Mouse (Mus musculus) neural tube, embryonic 12.5 days (tissue): Measurements from ENCODE around the gene Fam178b. TPM values are rescaled to one million over a fixed set of nuclear protein-coding genes. Genes with fewer than 3 reads are reported as not detected.

Source experiments
- ATAC-seq: fragments of 200-750 bp; cut with Nextera tagmentation; 2 replicates; pipeline ENCODE4 v1.8.0; 2017; ENCODE audit warnings: low read depth, mild to moderate bottlenecking, moderate TSS enrichment, moderate library complexity; ENCODE audit not compliant: low FRiP score
- H3K27ac ChIP-seq: fragments of 300-500 bp; sonication (generic); 2 replicates; pipeline ENCODE4 v1.5.1; 2016
- H3K27me3 ChIP-seq: fragments of 300-500 bp; sonication (generic); replicated peaks from 2 replicates; pipeline ENCODE4 v1.6.1; 2016; ENCODE audit warnings: mild to moderate bottlenecking
- H3K36me3 ChIP-seq: fragments of 300-500 bp; sonication (generic); 2 replicates; pipeline ENCODE4 v1.6.1; 2016; ENCODE audit warnings: mild to moderate bottlenecking
- H3K4me1 ChIP-seq: fragments of 300-500 bp; sonication (generic); 2 replicates; pipeline ENCODE4 v1.6.1; 2016
- H3K4me2 ChIP-seq: fragments of 300-500 bp; sonication (generic); replicated peaks from 2 replicates; pipeline ENCODE4 v1.6.1; 2016; ENCODE audit warnings: mild to moderate bottlenecking
- H3K4me3 ChIP-seq: fragments of 300-500 bp; sonication (generic); 2 replicates; pipeline ENCODE4 v1.5.1; 2016
- H3K9ac ChIP-seq: fragments of 300-500 bp; sonication (generic); 2 replicates; pipeline ENCODE4 v1.6.1; 2016; ENCODE audit warnings: mild to moderate bottlenecking
- H3K9me3 ChIP-seq: fragments of 300-500 bp; sonication (generic); 2 replicates; pipeline ENCODE4 v1.6.1; 2016; ENCODE audit warnings: mild to moderate bottlenecking
- WGBS: fragments of 180-500 bp; shearing (Covaris S2); methylation state at CpG from one replicate; pipeline ENCODE4 v1.1.7; 2016; 5-methylcytosine and 5-hydroxymethylcytosine counted together
- polyA plus RNA-seq: library from polyadenylated mRNA; unstranded; fragments of >200 nt; fragmentation: Nextera tagmentation; extraction: Ambion mirVana; gene quantifications from 2 replicates; pipeline ENCODE4 v1.2.1, GENCODE M21; 2016

Gene Fam178b
- polyA plus RNA-seq, 1 experiment from 2014 or later, result 0.48 TPM

- WGBS, result 61% methylated on average over 21 of the region's 21 CpGs
- Histone ChIP-seq H3K4me1 (peaks cover 44% of the 10 kb centered on the region), H3K27me3 (no peaks in the 10 kb centered on the region), H3K27ac (0 out of 2 replicates have a peak overlapping the region, but pooled peaks have one; percentile 98), H3K9ac (peak overlapping the region; percentile 98), H3K9me3 (no peaks in the 10 kb centered on the region), H3K4me3 (peak overlapping the region; percentile 91), H3K4me2 (peak overlapping the region; percentile 95), H3K36me3 (peaks cover 55% of the 10 kb centered on the region)
- ATAC-seq, result no peak
Observed at GRCm38 (mm10) chr1:36554633-36555399, 128.2 kb downstream of the Fam178b start.

GRCm38 (mm10) chr1:36552506-36552905, 130.5 kb downstream of the Fam178b start:
- H3K36me3 ChIP-seq, result peaks cover 72% of the 10 kb centered on the region
- no peak overlapping the region for H3K4me3 ChIP-seq
- H3K4me1 ChIP-seq, result peaks cover 52% of the 10 kb centered on the region
- WGBS, result 91% methylated on average over 16 of the region's 16 CpGs
- H3K4me2 ChIP-seq, result no peak overlapping the region
- no peak for ATAC-seq
- no peak overlapping the region for H3K9ac ChIP-seq
- no peaks in the 10 kb centered on the region for H3K27me3 ChIP-seq
- no peak overlapping the region for H3K27ac ChIP-seq
- no peaks in the 10 kb centered on the region for H3K9me3 ChIP-seq

DNA sequence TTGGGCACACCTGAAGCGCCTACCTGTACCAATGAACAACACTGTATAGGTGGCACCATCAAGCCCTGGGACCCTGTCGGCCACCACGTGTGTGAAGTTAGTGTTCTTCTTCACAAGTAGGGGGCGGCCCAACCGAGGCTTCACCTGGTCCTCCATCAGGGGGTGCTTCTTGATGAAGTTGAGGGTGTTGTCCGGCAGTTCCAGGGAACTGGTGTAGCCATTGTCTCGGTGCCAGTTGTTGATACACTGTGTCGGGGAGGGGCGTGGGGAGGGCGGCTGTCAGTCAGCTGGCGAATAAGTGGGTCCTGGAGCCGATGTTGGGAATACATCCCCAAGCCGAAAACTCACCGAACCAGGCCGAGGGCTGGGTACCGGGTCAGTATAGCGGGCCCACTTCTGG, 131.1 kb downstream of the Fam178b start:
- H3K9me3 ChIP-seq, result no peaks in the 10 kb centered on the region
- H3K9ac ChIP-seq, result no peak overlapping the region
- H3K27ac ChIP-seq, result no peak overlapping the region
- H3K27me3 ChIP-seq, result no peaks in the 10 kb centered on the region
- H3K4me2 ChIP-seq, result no peak overlapping the region
- peaks cover 55% of the 10 kb centered on the region for H3K4me1 ChIP-seq
- 91% methylated on average over 17 of the region's 17 CpGs for WGBS
- H3K36me3 ChIP-seq, result peaks cover 72% of the 10 kb centered on the region
- no peak overlapping the region for H3K4me3 ChIP-seq
- ATAC-seq, result no peak

GRCm38 (mm10) chr1:36550075-36550863, 132.7 kb downstream of the Fam178b start:
- H3K27me3 ChIP-seq, result no peaks in the 10 kb centered on the region
- no peak overlapping the region for H3K27ac ChIP-seq
- 80% methylated on average over 20 of the region's 20 CpGs for WGBS
- peaks cover 53% of the 10 kb centered on the region for H3K4me1 ChIP-seq
- no peak overlapping the region for H3K4me2 ChIP-seq
- H3K36me3 ChIP-seq, result peaks cover 71% of the 10 kb centered on the region
- no peak overlapping the region for H3K4me3 ChIP-seq
- H3K9me3 ChIP-seq, result no peaks in the 10 kb centered on the region
- no peak overlapping the region for H3K9ac ChIP-seq
- no peak for ATAC-seq

DNA sequence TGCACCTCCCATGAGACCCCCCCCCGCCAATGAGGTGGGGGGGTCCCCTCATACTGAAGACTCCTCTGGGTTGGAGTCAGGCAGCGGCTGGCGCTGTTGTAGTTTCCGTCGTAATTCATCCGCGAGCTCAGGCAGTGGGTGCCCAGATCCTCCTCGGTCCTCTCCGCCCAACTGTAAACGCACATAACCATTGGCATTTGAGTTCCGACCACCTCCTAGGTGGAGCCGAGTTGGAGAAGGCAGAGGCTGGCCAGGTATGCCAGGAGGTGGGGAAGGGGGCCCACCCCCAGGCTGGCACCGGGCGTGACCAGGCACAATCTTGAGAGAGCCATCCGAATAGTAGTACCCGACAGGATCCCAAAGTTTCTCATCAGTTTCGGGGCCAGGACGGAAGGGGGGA, 133.5 kb downstream of the Fam178b start:
- H3K27me3 ChIP-seq, result no peaks in the 10 kb centered on the region
- H3K9ac ChIP-seq, result no peak overlapping the region; the same call in 1 of the 2 replicates
- H3K27ac ChIP-seq, result no peak overlapping the region
- no peak overlapping the region for H3K4me2 ChIP-seq
- ATAC-seq, result no peak
- peaks cover 45% of the 10 kb centered on the region for H3K4me1 ChIP-seq
- peaks cover 63% of the 10 kb centered on the region for H3K36me3 ChIP-seq
- no peaks in the 10 kb centered on the region for H3K9me3 ChIP-seq
- no peak overlapping the region for H3K4me3 ChIP-seq
- 83% methylated on average over 18 of the region's 18 CpGs for WGBS

GRCm38 (mm10) chr1:36548771-36549170, 134.2 kb downstream of the Fam178b start:
- Histone ChIP-seq H3K27me3 (no peaks in the 10 kb centered on the region), H3K27ac (no peak overlapping the region), H3K9me3 (no peaks in the 10 kb centered on the region), H3K4me3 (no peak overlapping the region), H3K9ac (0 out of 2 replicates have a peak overlapping the region, but pooled peaks have one; percentile 18), H3K4me2 (peak overlapping the region; percentile 35), H3K4me1 (peaks cover 38% of the 10 kb centered on the region), H3K36me3 (peaks cover 56% of the 10 kb centered on the region)
- ATAC-seq, result no peak
- 62% methylated on average over 8 of the region's 8 CpGs for WGBS

GRCm38 (mm10) chr1:36547981-36548598, 134.9 kb downstream of the Fam178b start:
- Histone ChIP-seq H3K4me3 (no peak overlapping the region), H3K9ac (no peak overlapping the region), H3K27ac (peak overlapping the region; percentile 33; the same call in 1 of the 2 replicates), H3K4me1 (peaks cover 36% of the 10 kb centered on the region), H3K27me3 (no peaks in the 10 kb centered on the region), H3K36me3 (peaks cover 49% of the 10 kb centered on the region), H3K9me3 (no peaks in the 10 kb centered on the region), H3K4me2 (peak overlapping the region; percentile 35; the same call in 1 of the 2 replicates)
- ATAC-seq, result no peak
- WGBS, result 46% methylated on average over 9 of the region's 9 CpGs

DNA sequence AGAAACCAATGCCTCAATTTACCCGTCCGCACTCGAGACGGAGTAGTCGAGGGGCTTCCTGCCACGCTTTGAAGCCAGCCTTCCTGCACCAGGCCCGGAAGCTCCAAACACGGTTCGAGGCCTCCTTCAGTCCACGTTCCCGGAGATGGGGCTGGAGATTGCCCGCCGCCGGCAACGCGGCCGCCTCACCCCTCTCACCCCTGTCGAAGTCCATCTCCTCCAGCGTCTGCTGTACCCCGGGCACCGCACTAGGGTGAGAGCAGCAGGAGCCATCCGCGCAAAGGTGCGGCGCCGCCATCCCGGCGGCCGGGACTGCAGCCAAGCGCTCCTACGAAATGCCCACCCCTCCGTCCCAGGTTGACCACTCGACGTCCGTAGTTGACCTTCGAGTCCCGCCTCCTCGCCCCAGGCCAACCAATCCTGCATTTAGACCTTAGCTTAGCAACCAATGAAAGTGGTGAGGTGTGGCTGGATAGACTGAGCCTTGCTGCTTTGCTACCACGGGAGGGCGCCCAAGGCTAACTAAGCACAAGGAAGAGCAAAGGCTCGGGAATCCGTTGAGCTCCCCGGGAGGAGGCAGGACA, 136.0 kb downstream of the Fam178b start, which contains the start of gene Ankrd39:
TSS of gene Ankrd39 (minus strand) at position 558 of the 584 bp plus-strand sequence.
- Histone ChIP-seq H3K4me2 (peak within 1 kb of the TSS; percentile 69), H3K27me3 (no peaks in the 10 kb centered on the region), H3K4me1 (peaks cover 36% of the 10 kb centered on the region), H3K27ac (peak within 1 kb of the TSS; percentile 38), H3K9me3 (no peaks in the 10 kb centered on the region), H3K4me3 (peak within 1 kb of the TSS; percentile 61), H3K36me3 (peaks cover 47% of the 10 kb centered on the region), H3K9ac (peak within 1 kb of the TSS; percentile 73)
- peak; percentile 95 for ATAC-seq
- WGBS, result under 1% methylated on average over 43 of the region's 43 CpGs

GRCm38 (mm10) chr1:36545845-36546600, 137.0 kb downstream of the Fam178b start:
- H3K9ac ChIP-seq, result peak overlapping the region; percentile 73
- no peak for ATAC-seq
- peaks cover 46% of the 10 kb centered on the region for H3K36me3 ChIP-seq
- peaks cover 33% of the 10 kb centered on the region for H3K4me1 ChIP-seq
- no peaks in the 10 kb centered on the region for H3K27me3 ChIP-seq
- 72% methylated on average over 19 of the region's 19 CpGs for WGBS
- H3K9me3 ChIP-seq, result no peaks in the 10 kb centered on the region
- no peak overlapping the region for H3K27ac ChIP-seq
- H3K4me3 ChIP-seq, result peak overlapping the region; percentile 61
- H3K4me2 ChIP-seq, result peak overlapping the region; percentile 69

DNA sequence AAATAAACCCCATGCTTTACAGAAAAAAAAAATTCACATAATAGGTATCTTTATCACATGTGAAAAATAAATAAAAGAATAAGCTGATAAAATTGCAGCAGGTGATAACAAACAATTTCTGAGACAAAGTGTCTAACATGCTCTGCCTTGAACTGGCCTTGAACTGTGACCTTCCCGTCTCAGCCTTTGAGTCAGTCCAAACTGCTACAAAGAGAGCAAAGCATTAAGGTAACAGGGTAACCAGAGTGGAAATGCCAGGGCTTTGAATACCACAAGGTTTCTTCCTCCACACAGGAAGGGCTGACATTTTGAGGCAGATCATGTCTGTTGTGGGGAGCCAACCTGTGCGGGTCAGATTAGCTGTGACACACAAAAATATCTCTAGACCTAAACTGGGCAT, 137.6 kb downstream of the Fam178b start:
- WGBS, result 79% methylated on average over 2 of the region's 2 CpGs
- no peak overlapping the region for H3K9ac ChIP-seq

GRCm38 (mm10) chr1:36542925-36543324, 140.1 kb downstream of the Fam178b start:
- H3K9ac ChIP-seq, result no peak overlapping the region
- no peaks in the 10 kb centered on the region for H3K27me3 ChIP-seq
- H3K36me3 ChIP-seq, result peaks cover 29% of the 10 kb centered on the region
- H3K27ac ChIP-seq, result no peak overlapping the region
- no peak overlapping the region for H3K4me3 ChIP-seq
- no peak for ATAC-seq
- peaks cover 14% of the 10 kb centered on the region for H3K4me1 ChIP-seq
- WGBS, result 90% methylated on average over 9 of the region's 9 CpGs
- no peaks in the 10 kb centered on the region for H3K9me3 ChIP-seq
- H3K4me2 ChIP-seq, result no peak overlapping the region

More for the DNA sequence above, 137.6 kb downstream of the Fam178b start:
- no peak for ATAC-seq
- no peak overlapping the region for H3K4me2 ChIP-seq
- peaks cover 44% of the 10 kb centered on the region for H3K36me3 ChIP-seq
- H3K9me3 ChIP-seq, result no peaks in the 10 kb centered on the region
- H3K4me3 ChIP-seq, result no peak overlapping the region
- no peak overlapping the region for H3K27ac ChIP-seq
- peaks cover 33% of the 10 kb centered on the region for H3K4me1 ChIP-seq
- no peaks in the 10 kb centered on the region for H3K27me3 ChIP-seq
